Mouse (Mus musculus) erythroblast, embryonic 14.5 days (primary cell): Measurements from ENCODE around the gene Slc25a22.

ENCODE experiments used
- GATA1 ChIP-seq: IDR thresholded peaks from 2 replicates; pipeline ENCODE4 v1.6.1; 2012; ENCODE audit warnings: low read length, inconsistent platforms, mixed read lengths
- TAL1 ChIP-seq: IDR thresholded peaks from 3 replicates; pipeline ENCODE4 v1.6.1; 2012; ENCODE audit warnings: low read length, inconsistent platforms, mixed read lengths

DNA sequence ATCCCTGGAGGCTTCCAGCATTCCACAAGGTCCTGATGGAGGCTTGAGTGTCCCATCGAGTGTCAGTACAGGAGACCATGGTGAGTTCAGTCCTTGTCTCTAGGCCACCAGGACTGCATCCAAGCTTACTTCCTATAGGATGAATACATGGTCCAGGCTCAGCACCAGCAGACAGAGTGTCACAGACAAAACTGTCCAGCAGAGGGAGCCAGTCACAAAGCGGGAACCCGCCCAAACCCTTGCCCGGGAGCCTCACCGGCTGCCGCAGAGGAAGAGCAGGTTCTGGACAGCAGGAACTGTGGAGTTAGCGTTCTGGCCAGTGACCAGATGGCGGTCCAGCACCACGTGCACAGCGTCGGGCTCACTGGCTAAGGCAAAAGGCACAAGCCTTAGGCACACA, 28.9 kb downstream of the Slc25a22 start:
- TF ChIP-seq GATA1 (no peak), TAL1 (no peak)
